Mouse (Mus musculus) kidney, postnatal 0 days (tissue): ENCODE data around the gene Kirrel3. TPM values are rescaled to one million over a fixed set of nuclear protein-coding genes. Genes with fewer than 3 reads are reported as not detected.

Experiments
- ATAC-seq: fragments of 200-750 bp; cut with Nextera tagmentation; replicated peaks from 2 replicates; pipeline ENCODE4 v1.8.0; 2017; ENCODE audit warnings: low read depth, moderate number of reproducible peaks, moderate TSS enrichment, moderate library complexity; ENCODE audit not compliant: low FRiP score
- DNase-seq: peaks from one replicate; pipeline ENCODE4 v3.0.0-alpha.2; 2016; ENCODE audit warnings: low spot score
- H3K27ac ChIP-seq: fragments of 300-500 bp; sonication (generic); 2 replicates; pipeline ENCODE4 v1.5.1; 2014; ENCODE audit warnings: mild to moderate bottlenecking
- H3K27me3 ChIP-seq: fragments of 300-500 bp; sonication (generic); 2 replicates; pipeline ENCODE4 v1.6.1; 2014; ENCODE audit warnings: low read length, mixed read lengths; ENCODE audit not compliant: insufficient read depth
- H3K36me3 ChIP-seq: fragments of 300-500 bp; sonication (generic); 2 replicates; pipeline ENCODE4 v1.6.1; 2014; ENCODE audit warnings: low read length, mixed read lengths; ENCODE audit not compliant: insufficient read depth
- H3K4me1 ChIP-seq: fragments of 300-500 bp; sonication (generic); replicated peaks from 2 replicates; pipeline ENCODE4 v1.6.1; 2014; ENCODE audit warnings: antibody characterized with exemption, low read length, mixed read lengths; ENCODE audit not compliant: insufficient read depth
- H3K4me2 ChIP-seq: fragments of 300-500 bp; sonication (generic); 2 replicates; pipeline ENCODE4 v1.6.1; 2014; ENCODE audit warnings: mild to moderate bottlenecking, low read length, moderate library complexity, mixed read lengths
- H3K4me3 ChIP-seq: fragments of 300-500 bp; sonication (generic); replicated peaks from 2 replicates; pipeline ENCODE4 v1.5.1; 2014; ENCODE audit warnings: low read depth, low read length
- H3K9ac ChIP-seq: fragments of 300-500 bp; sonication (generic); 2 replicates; pipeline ENCODE4 v1.6.1; 2014; ENCODE audit warnings: low read depth, low read length
- H3K9me3 ChIP-seq: fragments of 300-500 bp; sonication (generic); replicated peaks from 2 replicates; pipeline ENCODE4 v1.6.1; 2016; ENCODE audit warnings: low read length, inconsistent platforms, mixed read lengths
- CTCF ChIP-seq: IDR thresholded peaks from 2 replicates; pipeline ENCODE4 v1.5.1; 2016; ENCODE audit warnings: antibody characterized with exemption, low read depth, mild to moderate bottlenecking, moderate library complexity
- WGBS: fragments of 180-500 bp; shearing (Covaris S2); extraction: QIAGEN DNeasy Blood & Tissue Kit; methylation state at CpG from one replicate; pipeline ENCODE4 v1.1.7; 2014; 5-methylcytosine and 5-hydroxymethylcytosine counted together
- polyA plus RNA-seq: library from polyadenylated mRNA; unstranded; fragments of >200 nt; fragmentation: Nextera tagmentation; extraction: Ambion mirVana; gene quantifications from 2 replicates; pipeline ENCODE4 v1.2.1, GENCODE M21; 2015

Kirrel3 gene
- polyA plus RNA-seq, 1 experiment from 2014 or later = 0.82 TPM

DNA sequence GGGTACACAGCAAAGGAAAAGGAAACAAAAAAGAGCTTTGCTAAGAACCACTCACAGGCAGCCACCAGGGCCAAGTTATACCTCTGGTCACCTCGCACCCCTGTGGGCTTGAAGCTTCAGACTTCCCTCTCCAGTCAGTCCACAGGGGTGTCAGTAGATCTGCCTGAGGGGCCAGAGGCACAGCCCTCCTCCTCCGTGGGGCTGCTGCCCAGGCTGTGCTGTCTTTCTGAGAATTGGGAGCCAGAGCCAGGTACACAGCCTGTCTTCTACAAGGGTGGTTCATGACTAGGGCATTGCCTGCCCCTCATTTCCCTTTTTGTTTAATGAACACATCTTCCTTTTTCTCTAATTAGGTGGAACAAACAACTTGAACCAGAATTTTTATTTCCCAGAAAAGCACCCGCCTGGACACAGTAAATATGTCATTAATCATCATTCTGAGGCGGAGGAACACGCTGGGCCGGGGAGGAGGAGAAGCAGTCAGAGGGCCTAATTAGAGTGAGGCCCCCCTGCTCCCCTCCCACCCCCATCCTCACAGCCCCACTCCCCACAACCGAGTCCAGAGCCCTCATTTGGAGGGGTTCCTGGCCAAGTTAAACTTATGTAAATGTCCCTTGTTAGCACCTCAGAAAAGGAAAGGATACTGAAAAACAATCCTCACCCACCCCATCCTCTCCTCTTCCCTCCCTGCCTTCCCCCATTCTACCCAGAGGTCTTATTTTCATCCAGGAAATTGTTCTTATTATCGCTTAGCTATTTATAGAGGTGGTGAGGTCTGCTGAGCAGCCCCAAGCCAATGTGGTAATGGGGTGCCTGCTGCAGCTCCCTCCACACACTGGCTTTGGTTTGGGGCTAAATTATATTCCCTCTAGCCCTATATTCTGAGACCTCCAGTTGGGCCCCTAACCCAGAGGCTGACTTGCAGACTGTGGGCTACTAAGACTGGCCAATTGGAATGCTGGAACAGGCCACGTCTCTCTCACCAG lies 512.5 kb downstream of the Kirrel3 start:
- H3K4me3 ChIP-seq = no peak overlapping the region
- WGBS = 33% methylated on average over 9 of the region's 9 CpGs
- no peaks in the 10 kb centered on the region for H3K36me3 ChIP-seq
- no peaks in the 10 kb centered on the region for H3K27me3 ChIP-seq
- ATAC-seq (no peak), DNase-seq (no peak)
- H3K9me3 ChIP-seq = no peaks in the 10 kb centered on the region
- H3K4me2 ChIP-seq = no peak overlapping the region
- TF ChIP-seq CTCF = no peak
- peaks cover 7% of the 10 kb centered on the region; the same call in 1 of the 2 replicates for H3K4me1 ChIP-seq
- H3K9ac ChIP-seq = no peak overlapping the region
- no peak overlapping the region for H3K27ac ChIP-seq

- Histone ChIP-seq H3K9me3 (no peaks in the 10 kb centered on the region), H3K4me3 (no peak overlapping the region), H3K4me2 (no peak overlapping the region), H3K27ac (no peak overlapping the region), H3K36me3 (no peaks in the 10 kb centered on the region), H3K27me3 (no peaks in the 10 kb centered on the region), H3K4me1 (no peaks in the 10 kb centered on the region), H3K9ac (no peak overlapping the region)
- TF ChIP-seq CTCF = no peak
- WGBS = 36% methylated on average over 4 of the region's 4 CpGs
- DNase-seq (no peak), ATAC-seq (0 out of 2 replicates have a peak, but pooled peaks have one; percentile 17)
Observed at GRCm38 (mm10) chr9:35004113-35004512, 518.4 kb downstream of the Kirrel3 start.

GRCm38 (mm10) chr9:35007697-35008341 lies 522.1 kb downstream of the Kirrel3 start:
- no peaks in the 10 kb centered on the region for H3K27me3 ChIP-seq
- no peak for TF ChIP-seq CTCF
- H3K9me3 ChIP-seq = no peaks in the 10 kb centered on the region
- H3K4me1 ChIP-seq = no peaks in the 10 kb centered on the region
- DNase-seq (no peak), ATAC-seq (no peak)
- H3K36me3 ChIP-seq = no peaks in the 10 kb centered on the region
- no peak overlapping the region for H3K9ac ChIP-seq
- H3K27ac ChIP-seq = no peak overlapping the region
- 83% methylated on average over 14 of the region's 14 CpGs for WGBS
- no peak overlapping the region for H3K4me2 ChIP-seq
- no peak overlapping the region for H3K4me3 ChIP-seq

GRCm38 (mm10) chr9:35016762-35017161 lies 531.1 kb downstream of the Kirrel3 start:
- H3K4me3 ChIP-seq = no peak overlapping the region
- WGBS = 59% methylated on average over 4 of the region's 4 CpGs
- H3K9me3 ChIP-seq = no peaks in the 10 kb centered on the region
- no peak overlapping the region for H3K27ac ChIP-seq
- ATAC-seq (no peak), DNase-seq (no peak)
- H3K36me3 ChIP-seq = no peaks in the 10 kb centered on the region
- H3K27me3 ChIP-seq = no peaks in the 10 kb centered on the region
- H3K4me1 ChIP-seq = no peaks in the 10 kb centered on the region
- H3K4me2 ChIP-seq = no peak overlapping the region
- H3K9ac ChIP-seq = no peak overlapping the region
- peak; percentile 70 for TF ChIP-seq CTCF

- DNase-seq = no peak
- H3K9ac ChIP-seq = no peak overlapping the region
- no peaks in the 10 kb centered on the region for H3K4me1 ChIP-seq
- no peaks in the 10 kb centered on the region for H3K27me3 ChIP-seq
- ATAC-seq = no peak
- H3K9me3 ChIP-seq = no peaks in the 10 kb centered on the region
- TF ChIP-seq CTCF = no peak
- no peak overlapping the region for H3K27ac ChIP-seq
- H3K4me2 ChIP-seq = peak overlapping the region; percentile 32
- 16% methylated on average over 13 of the region's 13 CpGs for WGBS
- no peaks in the 10 kb centered on the region for H3K36me3 ChIP-seq
- no peak overlapping the region for H3K4me3 ChIP-seq
Observed at GRCm38 (mm10) chr9:35017563-35017962, 531.9 kb downstream of the Kirrel3 start.

DNA sequence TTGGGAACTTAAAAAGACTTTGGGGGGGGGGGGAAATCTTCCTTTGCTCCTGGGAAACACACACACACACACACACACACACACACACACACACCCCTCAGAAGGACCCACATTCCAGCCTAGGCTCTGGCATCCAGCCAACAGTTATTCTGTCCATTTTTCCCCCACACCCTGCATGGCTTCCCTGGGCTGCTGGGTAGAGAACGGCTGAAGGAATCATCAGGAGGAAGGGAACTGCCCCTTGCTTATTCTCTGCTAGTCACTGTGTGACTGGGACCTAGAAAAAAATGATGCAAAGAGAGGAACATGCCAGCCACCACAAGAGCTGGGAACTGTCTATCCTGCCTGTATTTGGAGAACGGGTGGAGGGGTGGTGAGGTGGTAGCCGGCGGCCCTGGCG lies 532.4 kb downstream of the Kirrel3 start:
- Histone ChIP-seq H3K9me3 (no peaks in the 10 kb centered on the region), H3K36me3 (no peaks in the 10 kb centered on the region), H3K27ac (no peak overlapping the region), H3K4me1 (no peaks in the 10 kb centered on the region), H3K27me3 (no peaks in the 10 kb centered on the region), H3K4me3 (no peak overlapping the region), H3K4me2 (peak overlapping the region; percentile 32; the same call in 1 of the 2 replicates), H3K9ac (no peak overlapping the region)
- DNase-seq (no peak), ATAC-seq (no peak)
- 29% methylated on average over 5 of the region's 5 CpGs for WGBS
- TF ChIP-seq CTCF = no peak
